Mouse (Mus musculus): ENCODE data around the gene Tmem37. TPM values are rescaled to one million over a fixed set of nuclear protein-coding genes. Genes with fewer than 3 reads are reported as not detected.

Tmem37 gene
- polyA plus RNA-seq, 1 experiment from 2014 or later = 7.2 TPM

GRCm38 (mm10) chr1:120066159-120066558 is 7.7 kb downstream of the Tmem37 start:
- Histone ChIP-seq H3K36me3 (replicated peaks) (no peaks in the 10 kb centered on the region), H3K9me3 (no peaks in the 10 kb centered on the region), H3K27me3 (replicated peaks; ENCODE audit: low read depth, poor library complexity, severe bottlenecking) (peaks cover 4% of the 10 kb centered on the region), H3K27ac (replicated peaks) (no peak overlapping the region), H3K4me3 (no peak overlapping the region), H3K4me1 (peaks cover 19% of the 10 kb centered on the region; the same call in 1 of the 2 replicates)
- WGBS = 84% methylated on average over 8 of the region's 8 CpGs
- DNase-seq (ENCODE audit: low spot score) = no peak

GRCm38 (mm10) chr1:120064036-120064682 is 9.7 kb downstream of the Tmem37 start:
- Histone ChIP-seq H3K27ac (replicated peaks) (no peak overlapping the region), H3K4me1 (peaks cover 6% of the 10 kb centered on the region; the same call in 1 of the 2 replicates), H3K36me3 (replicated peaks) (no peaks in the 10 kb centered on the region), H3K9me3 (no peaks in the 10 kb centered on the region), H3K4me3 (no peak overlapping the region), H3K27me3 (replicated peaks; ENCODE audit: low read depth, poor library complexity, severe bottlenecking) (0 out of 2 replicates have a peak, but pooled peaks cover 3% of the 10 kb centered on the region)
- DNase-seq (ENCODE audit: low spot score) = no peak
- 91% methylated on average over 11 of the region's 11 CpGs for WGBS

- no peaks in the 10 kb centered on the region for H3K36me3 ChIP-seq (replicated peaks)
- 92% methylated on average over 7 of the region's 7 CpGs for WGBS
- no peaks in the 10 kb centered on the region for H3K9me3 ChIP-seq
- 0 out of 2 replicates have a peak, but pooled peaks cover 3% of the 10 kb centered on the region for H3K27me3 ChIP-seq (replicated peaks; ENCODE audit: low read depth, poor library complexity, severe bottlenecking)
- no peak for DNase-seq (ENCODE audit: low spot score)
- no peak overlapping the region for H3K27ac ChIP-seq (replicated peaks)
- H3K4me1 ChIP-seq = peaks cover 14% of the 10 kb centered on the region
- H3K4me3 ChIP-seq = no peak overlapping the region
Observed at GRCm38 (mm10) chr1:120062231-120062630, 11.6 kb downstream of the Tmem37 start.

GRCm38 (mm10) chr1:120060687-120061086 is 13.2 kb downstream of the Tmem37 start:
- Histone ChIP-seq H3K27me3 (replicated peaks; ENCODE audit: low read depth, poor library complexity, severe bottlenecking) (0 out of 2 replicates have a peak, but pooled peaks cover 3% of the 10 kb centered on the region), H3K4me3 (no peak overlapping the region), H3K9me3 (no peaks in the 10 kb centered on the region), H3K4me1 (peaks cover 24% of the 10 kb centered on the region), H3K27ac (replicated peaks) (no peak overlapping the region), H3K36me3 (replicated peaks) (no peaks in the 10 kb centered on the region)
- no peak for DNase-seq (ENCODE audit: low spot score)
- 81% methylated on average over 5 of the region's 5 CpGs for WGBS

- 63% methylated on average over 8 of the region's 8 CpGs for WGBS
- Histone ChIP-seq H3K27me3 (replicated peaks; ENCODE audit: low read depth, poor library complexity, severe bottlenecking) (no peaks in the 10 kb centered on the region), H3K9me3 (no peaks in the 10 kb centered on the region), H3K27ac (replicated peaks) (no peak overlapping the region), H3K36me3 (replicated peaks) (no peaks in the 10 kb centered on the region), H3K4me1 (peaks cover 24% of the 10 kb centered on the region), H3K4me3 (no peak overlapping the region)
- no peak for DNase-seq (ENCODE audit: low spot score)
Observed at GRCm38 (mm10) chr1:120057674-120058430, 16.0 kb downstream of the Tmem37 start.

GRCm38 (mm10) chr1:120057044-120057443 is 16.8 kb downstream of the Tmem37 start:
- no peak overlapping the region for H3K4me3 ChIP-seq
- H3K36me3 ChIP-seq (replicated peaks) = no peaks in the 10 kb centered on the region
- peaks cover 24% of the 10 kb centered on the region for H3K4me1 ChIP-seq
- WGBS = 72% methylated on average over 14 of the region's 14 CpGs
- H3K9me3 ChIP-seq = no peaks in the 10 kb centered on the region
- peak; percentile 20 for DNase-seq (ENCODE audit: low spot score)
- no peaks in the 10 kb centered on the region for H3K27me3 ChIP-seq (replicated peaks; ENCODE audit: low read depth, poor library complexity, severe bottlenecking)
- no peak overlapping the region for H3K27ac ChIP-seq (replicated peaks)

- H3K36me3 ChIP-seq (replicated peaks) = no peaks in the 10 kb centered on the region
- WGBS = 68% methylated on average over 7 of the region's 7 CpGs
- H3K4me3 ChIP-seq = no peak overlapping the region
- no peak overlapping the region for H3K27ac ChIP-seq (replicated peaks)
- H3K4me1 ChIP-seq = peaks cover 24% of the 10 kb centered on the region
- H3K27me3 ChIP-seq (replicated peaks; ENCODE audit: low read depth, poor library complexity, severe bottlenecking) = no peaks in the 10 kb centered on the region
- H3K9me3 ChIP-seq = no peaks in the 10 kb centered on the region
- no peak for DNase-seq (ENCODE audit: low spot score)
Observed at GRCm38 (mm10) chr1:120056236-120056635, 17.6 kb downstream of the Tmem37 start.

- WGBS = 82% methylated on average over 6 of the region's 6 CpGs
- H3K4me1 ChIP-seq = peaks cover 24% of the 10 kb centered on the region
- H3K27ac ChIP-seq (replicated peaks) = no peak overlapping the region
- no peaks in the 10 kb centered on the region for H3K27me3 ChIP-seq (replicated peaks; ENCODE audit: low read depth, poor library complexity, severe bottlenecking)
- no peaks in the 10 kb centered on the region for H3K9me3 ChIP-seq
- H3K36me3 ChIP-seq (replicated peaks) = no peaks in the 10 kb centered on the region
- no peak for DNase-seq (ENCODE audit: low spot score)
- no peak overlapping the region for H3K4me3 ChIP-seq
Observed at GRCm38 (mm10) chr1:120055475-120055874, 18.4 kb downstream of the Tmem37 start.

GRCm38 (mm10) chr1:120054997-120055396 is 18.9 kb downstream of the Tmem37 start:
- H3K4me1 ChIP-seq = peaks cover 24% of the 10 kb centered on the region
- no peaks in the 10 kb centered on the region for H3K36me3 ChIP-seq (replicated peaks)
- H3K4me3 ChIP-seq = no peak overlapping the region
- no peaks in the 10 kb centered on the region for H3K27me3 ChIP-seq (replicated peaks; ENCODE audit: low read depth, poor library complexity, severe bottlenecking)
- 90% methylated on average over 6 of the region's 6 CpGs for WGBS
- H3K9me3 ChIP-seq = no peaks in the 10 kb centered on the region
- no peak for DNase-seq (ENCODE audit: low spot score)
- H3K27ac ChIP-seq (replicated peaks) = no peak overlapping the region

GRCm38 (mm10) chr1:120051070-120051469 is 22.8 kb downstream of the Tmem37 start:
- H3K27me3 ChIP-seq (replicated peaks; ENCODE audit: low read depth, poor library complexity, severe bottlenecking) = no peaks in the 10 kb centered on the region
- H3K4me1 ChIP-seq = no peaks in the 10 kb centered on the region
- H3K36me3 ChIP-seq (replicated peaks) = no peaks in the 10 kb centered on the region
- H3K9me3 ChIP-seq = no peaks in the 10 kb centered on the region
- H3K27ac ChIP-seq (replicated peaks) = no peak overlapping the region
- 44% methylated on average over 1 of the region's 1 CpGs for WGBS
- no peak for DNase-seq (ENCODE audit: low spot score)
- H3K4me3 ChIP-seq = no peak overlapping the region

- DNase-seq (ENCODE audit: low spot score) = no peak
- H3K27me3 ChIP-seq (replicated peaks; ENCODE audit: low read depth, poor library complexity, severe bottlenecking) = no peaks in the 10 kb centered on the region
- no peak overlapping the region for H3K4me3 ChIP-seq
- H3K4me1 ChIP-seq = no peaks in the 10 kb centered on the region
- H3K27ac ChIP-seq (replicated peaks) = no peak overlapping the region
- H3K9me3 ChIP-seq = no peaks in the 10 kb centered on the region
- no peaks in the 10 kb centered on the region for H3K36me3 ChIP-seq (replicated peaks)
Observed at GRCm38 (mm10) chr1:120047325-120047724, 26.5 kb downstream of the Tmem37 start.

GRCm38 (mm10) chr1:120044584-120044983 is 29.3 kb downstream of the Tmem37 start:
- no peaks in the 10 kb centered on the region for H3K4me1 ChIP-seq
- no peak overlapping the region for H3K27ac ChIP-seq (replicated peaks)
- no peak overlapping the region for H3K4me3 ChIP-seq
- H3K27me3 ChIP-seq (replicated peaks; ENCODE audit: low read depth, poor library complexity, severe bottlenecking) = no peaks in the 10 kb centered on the region
- DNase-seq (ENCODE audit: low spot score) = no peak
- WGBS = 90% methylated on average over 16 of the region's 16 CpGs
- no peaks in the 10 kb centered on the region for H3K36me3 ChIP-seq (replicated peaks)
- no peaks in the 10 kb centered on the region for H3K9me3 ChIP-seq

- 67% methylated on average over 8 of the region's 8 CpGs for WGBS
- Histone ChIP-seq H3K4me3 (no peak overlapping the region), H3K9me3 (no peaks in the 10 kb centered on the region), H3K27ac (replicated peaks) (no peak overlapping the region), H3K36me3 (replicated peaks) (no peaks in the 10 kb centered on the region), H3K4me1 (no peaks in the 10 kb centered on the region; the same call in 1 of the 2 replicates), H3K27me3 (replicated peaks; ENCODE audit: low read depth, poor library complexity, severe bottlenecking) (no peaks in the 10 kb centered on the region)
- DNase-seq (ENCODE audit: low spot score) = no peak
Observed at GRCm38 (mm10) chr1:120042421-120042820, 31.5 kb downstream of the Tmem37 start.

Data from embryonic facial prominence, embryonic 10.5 days (tissue).